Mouse (Mus musculus) testis, postnatal 10 days (tissue): ENCODE results near the gene Mfap3.

ENCODE experiments used
- DNase-seq: peaks from one replicate; pipeline ENCODE4 v3.0.0; 2021; ENCODE audit warnings: low spot score

The Mfap3 gene

GRCm38 (mm10) chr11:57518091-57518750 lies at the start of gene Mfap3, which contains the start of gene Fam114a2:
Mfap3 (plus strand) TSS chr11:57518664.
Fam114a2 (minus strand) TSS chr11:57518617.
- DNase-seq: peak; percentile 96

GRCm38 (mm10) chr11:57468706-57469105 lies 49.8 kb upstream of the Mfap3 start:
- DNase-seq: no peak

GRCm38 (mm10) chr11:57470056-57470455 lies 48.4 kb upstream of the Mfap3 start:
- DNase-seq: no peak

GRCm38 (mm10) chr11:57470979-57471378 lies 47.5 kb upstream of the Mfap3 start:
- no peak for DNase-seq

GRCm38 (mm10) chr11:57474296-57474941 lies 44.0 kb upstream of the Mfap3 start:
- no peak for DNase-seq

- DNase-seq: peak; percentile 71
Measured at GRCm38 (mm10) chr11:57475119-57475518, 43.3 kb upstream of the Mfap3 start.

- DNase-seq: no peak
Measured at GRCm38 (mm10) chr11:57478077-57478476, 40.4 kb upstream of the Mfap3 start.

GRCm38 (mm10) chr11:57488436-57488835 lies 30.0 kb upstream of the Mfap3 start:
- no peak for DNase-seq

GRCm38 (mm10) chr11:57496462-57497039 lies 21.9 kb upstream of the Mfap3 start:
- no peak for DNase-seq

GRCm38 (mm10) chr11:57497701-57498100 lies 20.8 kb upstream of the Mfap3 start:
- no peak for DNase-seq

- no peak for DNase-seq
Measured at GRCm38 (mm10) chr11:57498215-57498614, 20.2 kb upstream of the Mfap3 start.

GRCm38 (mm10) chr11:57503155-57503554 lies 15.3 kb upstream of the Mfap3 start:
- DNase-seq: no peak

GRCm38 (mm10) chr11:57506899-57507298 lies 11.6 kb upstream of the Mfap3 start:
- no peak for DNase-seq

- no peak for DNase-seq
Measured at GRCm38 (mm10) chr11:57515218-57515617, 3.2 kb upstream of the Mfap3 start.

- no peak for DNase-seq
Measured at GRCm38 (mm10) chr11:57516946-57517441, 1.5 kb upstream of the Mfap3 start.

- no peak for DNase-seq
Measured at GRCm38 (mm10) chr11:57518751-57519148, 286 bp downstream of the Mfap3 start.

GRCm38 (mm10) chr11:57519304-57519703 lies 840 bp downstream of the Mfap3 start:
- DNase-seq: no peak

- DNase-seq: no peak
Measured at GRCm38 (mm10) chr11:57521206-57521605, 2.7 kb downstream of the Mfap3 start.

GRCm38 (mm10) chr11:57522046-57522445 lies 3.6 kb downstream of the Mfap3 start:
- no peak for DNase-seq

- no peak for DNase-seq
Measured at GRCm38 (mm10) chr11:57523418-57523817, 5.0 kb downstream of the Mfap3 start.

- DNase-seq: no peak
Measured at GRCm38 (mm10) chr11:57524597-57524996, 6.1 kb downstream of the Mfap3 start.

GRCm38 (mm10) chr11:57525900-57526299 lies 7.4 kb downstream of the Mfap3 start:
- DNase-seq: no peak

GRCm38 (mm10) chr11:57527506-57527905 lies 9.0 kb downstream of the Mfap3 start:
- DNase-seq: no peak
